In the genomic region with DNA sequence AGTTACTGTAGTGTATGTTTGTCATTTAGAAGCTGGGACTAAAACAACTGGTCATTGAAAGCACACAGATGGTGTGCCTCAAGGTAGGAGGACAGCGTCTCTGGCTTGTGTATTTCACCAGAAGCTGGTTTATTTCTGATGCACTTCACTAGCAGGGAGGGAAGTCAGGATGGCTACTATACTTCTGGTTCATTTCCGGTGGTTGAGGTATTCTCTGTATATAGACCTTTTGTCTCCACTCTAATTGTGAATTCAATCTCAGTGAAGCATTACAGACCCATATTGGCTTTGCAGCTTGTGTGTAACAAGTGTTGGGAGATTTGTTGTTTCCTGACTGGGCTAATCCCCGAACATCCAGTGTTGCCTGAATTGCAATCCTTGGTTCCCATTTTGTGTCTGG, we compare ENCODE assay signal across 12 mouse cellular contexts. TPM values are rescaled to one million over a fixed set of nuclear protein-coding genes. Genes with fewer than 3 reads are reported as not detected.
DNase-seq lines count a peak whose midpoint lies in the region; ATAC-seq lines count a peak whose summit lies in the region.
"Had no signal": no experiment of that assay in that cellular context is flagged by ENCODE, and none has a peak within 500 bp of the region (broad histone marks: within the 10 kb centered on the region; RNA-seq: fewer than 3 reads in every experiment).

No protein-coding gene starts in this region.

- no peaks in the 10 kb centered on the region for H3K9me3 ChIP-seq in forebrain, embryonic 10.5 days
- H3K9me3 ChIP-seq in forebrain, embryonic 15.5 days, result no peaks in the 10 kb centered on the region
- no peaks in the 10 kb centered on the region for H3K9me3 ChIP-seq in kidney, embryonic 16.5 days (ENCODE audit: low read length)
- no peaks in the 10 kb centered on the region for H3K9me3 ChIP-seq in embryonic facial prominence, embryonic 10.5 days
- no peaks in the 10 kb centered on the region for H3K9me3 ChIP-seq in liver, embryonic 15.5 days (replicated peaks)

- 0 out of 2 replicates have a peak overlapping the region, but pooled peaks have one; percentile 82 for H3K27ac ChIP-seq in forebrain, embryonic 10.5 days
- no peak overlapping the region for H3K27ac ChIP-seq in forebrain, embryonic 15.5 days (replicated peaks)
- H3K27ac ChIP-seq in kidney, embryonic 16.5 days (ENCODE audit: low read length), result no peak overlapping the region
- H3K27ac ChIP-seq in embryonic facial prominence, embryonic 10.5 days (replicated peaks), result no peak overlapping the region
- H3K27ac ChIP-seq in liver, embryonic 15.5 days (replicated peaks), result peak overlapping the region; percentile 99

- H3K9ac ChIP-seq in forebrain, embryonic 15.5 days (replicated peaks), result no peak overlapping the region
- no peak overlapping the region for H3K9ac ChIP-seq in kidney, embryonic 16.5 days (replicated peaks; ENCODE audit: low read length)
- H3K9ac ChIP-seq in liver, embryonic 15.5 days, result peak overlapping the region; percentile 96

- peaks cover 44% of the 10 kb centered on the region for H3K4me1 ChIP-seq in forebrain, embryonic 10.5 days
- H3K4me1 ChIP-seq in forebrain, embryonic 15.5 days, result peaks cover 35% of the 10 kb centered on the region
- H3K4me1 ChIP-seq in kidney, embryonic 16.5 days (ENCODE audit: insufficient read depth, low read length), result peaks cover 26% of the 10 kb centered on the region
- peaks cover 33% of the 10 kb centered on the region for H3K4me1 ChIP-seq in embryonic facial prominence, embryonic 10.5 days
- H3K4me1 ChIP-seq in liver, embryonic 15.5 days (replicated peaks), result peaks cover 49% of the 10 kb centered on the region

- no peak for ATAC-seq in forebrain, embryonic 15.5 days (replicated peaks)
- ATAC-seq in kidney, embryonic 16.5 days (ENCODE audit: low FRiP score, low TSS enrichment), result no peak
- no peak for ATAC-seq in liver, embryonic 15.5 days (ENCODE audit: insufficient read depth)
- ATAC-seq in CD4-positive, CD25-positive, alpha-beta regulatory T cell, adult 4 months, result no peak
- ATAC-seq: Patski had no signal

- no peaks in the 10 kb centered on the region for H3K36me3 ChIP-seq in forebrain, embryonic 10.5 days (replicated peaks)
- no peaks in the 10 kb centered on the region for H3K36me3 ChIP-seq in forebrain, embryonic 15.5 days
- H3K36me3 ChIP-seq in kidney, embryonic 16.5 days (ENCODE audit: insufficient read depth, low read length), result no peaks in the 10 kb centered on the region
- no peaks in the 10 kb centered on the region for H3K36me3 ChIP-seq in embryonic facial prominence, embryonic 10.5 days (replicated peaks)
- H3K36me3 ChIP-seq in liver, embryonic 15.5 days (replicated peaks), result peaks cover 47% of the 10 kb centered on the region

- peaks cover 100% of the 10 kb centered on the region for H3K27me3 ChIP-seq in forebrain, embryonic 10.5 days (ENCODE audit: poor library complexity, severe bottlenecking)
- peaks cover 79% of the 10 kb centered on the region for H3K27me3 ChIP-seq in forebrain, embryonic 15.5 days
- H3K27me3 ChIP-seq in kidney, embryonic 16.5 days (ENCODE audit: insufficient read depth, low read length), result peaks cover 78% of the 10 kb centered on the region
- H3K27me3 ChIP-seq in embryonic facial prominence, embryonic 10.5 days (replicated peaks; ENCODE audit: low read depth, poor library complexity, severe bottlenecking), result peaks cover 100% of the 10 kb centered on the region
- peaks cover 75% of the 10 kb centered on the region for H3K27me3 ChIP-seq in liver, embryonic 15.5 days
- H3K27me3 ChIP-seq: Patski had no signal

- DNase-seq in forebrain, embryonic 10.5 days (ENCODE audit: extremely low spot score, low spot score), result no peak
- DNase-seq in kidney, postnatal 14 days, result no peak
- DNase-seq in embryonic facial prominence, embryonic 10.5 days (ENCODE audit: low spot score), result no peak
- no peak for DNase-seq in cerebellum, postnatal 36 days
- DNase-seq: adrenal gland, postnatal 36 days; cerebellum, adult 8-10 months; kidney, adult 2 months had no signal

- WGBS in forebrain, embryonic 10.5 days, result 12% methylated on average over 3 of the region's 3 CpGs
- WGBS in forebrain, embryonic 15.5 days, result 6% methylated on average over 3 of the region's 3 CpGs
- 16% methylated on average over 3 of the region's 3 CpGs for WGBS in kidney, embryonic 16.5 days
- 13% methylated on average over 3 of the region's 3 CpGs for WGBS in embryonic facial prominence, embryonic 10.5 days
- 15% methylated on average over 3 of the region's 3 CpGs for WGBS in liver, embryonic 15.5 days (ENCODE audit: insufficient replicate concordance)

- peak overlapping the region; percentile 44 for H3K4me3 ChIP-seq in forebrain, embryonic 10.5 days
- H3K4me3 ChIP-seq in forebrain, embryonic 15.5 days, result no peak overlapping the region
- H3K4me3 ChIP-seq in kidney, embryonic 16.5 days (ENCODE audit: low read length), result peak overlapping the region; percentile 49; the same call in 1 of the 2 replicates
- H3K4me3 ChIP-seq in embryonic facial prominence, embryonic 10.5 days, result peak overlapping the region; percentile 52; the same call in 1 of the 2 replicates
- peak overlapping the region; percentile 79 for H3K4me3 ChIP-seq in liver, embryonic 15.5 days (replicated peaks)

- no peak overlapping the region for H3K4me2 ChIP-seq in forebrain, embryonic 15.5 days (replicated peaks)
- 0 out of 2 replicates have a peak overlapping the region, but pooled peaks have one; percentile 31 for H3K4me2 ChIP-seq in kidney, embryonic 16.5 days (replicated peaks; ENCODE audit: low read depth, low read length)
- H3K4me2 ChIP-seq in liver, embryonic 15.5 days, result peak overlapping the region; percentile 96

RNA-seq across cellular contexts. Expression of gene Tal1, which starts 4.5 kb away (rescaled TPM):
- polyA plus RNA-seq in forebrain, embryonic 10.5 days (2016; fragmentation: Nextera tagmentation; extraction: Ambion mirVana), result 1.5 and 2.2 TPM in 2 replicates
- polyA plus RNA-seq in forebrain, embryonic 15.5 days (2015; fragmentation: Nextera tagmentation; extraction: Ambion mirVana), result 0.48 and 0.60 TPM in 2 replicates
- 1.2 and 1.3 TPM in 2 replicates for polyA plus RNA-seq in kidney, embryonic 16.5 days (2015; fragmentation: Nextera tagmentation; extraction: Ambion mirVana)
- polyA plus RNA-seq in embryonic facial prominence, embryonic 10.5 days (2016; fragmentation: Nextera tagmentation; extraction: Ambion mirVana), result 1.7 and 1.9 TPM in 2 replicates
- 26.5 and 31.0 TPM in 2 replicates for polyA plus RNA-seq in liver, embryonic 15.5 days (2015; fragmentation: Nextera tagmentation; extraction: Ambion mirVana)
- not detected for polyA plus RNA-seq in CD4-positive, CD25-positive, alpha-beta regulatory T cell, adult 4 months (2017; shearing (Covaris generic))

RNA-seq across cellular contexts. Expression of gene Pdzk1ip1, which starts 27.8 kb away (rescaled TPM):
- 7.4 and 12.6 TPM in 2 replicates for polyA plus RNA-seq in forebrain, embryonic 10.5 days (2016; fragmentation: Nextera tagmentation; extraction: Ambion mirVana)
- 0.60 and 1.2 TPM in 2 replicates for polyA plus RNA-seq in forebrain, embryonic 15.5 days (2015; fragmentation: Nextera tagmentation; extraction: Ambion mirVana)
- 292 and 326 TPM in 2 replicates for polyA plus RNA-seq in kidney, embryonic 16.5 days (2015; fragmentation: Nextera tagmentation; extraction: Ambion mirVana)
- polyA plus RNA-seq in embryonic facial prominence, embryonic 10.5 days (2016; fragmentation: Nextera tagmentation; extraction: Ambion mirVana), result 6.3 and 6.7 TPM in 2 replicates
- 25.4 and 25.5 TPM in 2 replicates for polyA plus RNA-seq in liver, embryonic 15.5 days (2015; fragmentation: Nextera tagmentation; extraction: Ambion mirVana)
- polyA plus RNA-seq in CD4-positive, CD25-positive, alpha-beta regulatory T cell, adult 4 months (2017; shearing (Covaris generic)), result 10 to 100 TPM; 25.7 to 31.9 TPM

Comparison
In these comparisons a context has a peak if more than half of its experiments do, and no peak if none do; other contexts are left out.
1. H3K27ac ChIP-seq: peak in forebrain, embryonic 10.5 days (single experiment) and liver, embryonic 15.5 days (single experiment); none in forebrain, embryonic 15.5 days (single experiment), kidney, embryonic 16.5 days (single experiment) and embryonic facial prominence, embryonic 10.5 days (single experiment).